Mouse (Mus musculus) forebrain, postnatal 0 days (tissue): Measurements from ENCODE around the gene Arhgap33. TPM values are rescaled to one million over a fixed set of nuclear protein-coding genes. Genes with fewer than 3 reads are reported as not detected.

Experiments used
- ATAC-seq: fragments of 200-750 bp; cut with Nextera tagmentation; 2 replicates; pipeline ENCODE4 v1.8.0; 2017; ENCODE audit warnings: mild to moderate bottlenecking, moderate library complexity
- DNase-seq: peaks from one replicate; pipeline ENCODE4 v3.0.0-alpha.2; 2015
- H3K27ac ChIP-seq: fragments of 300-500 bp; sonication (generic); 2 replicates; pipeline ENCODE4 v1.5.1; 2014; ENCODE audit warnings: low read depth, mild to moderate bottlenecking, antibody characterized with exemption, low read length, moderate library complexity, mixed read lengths
- H3K27me3 ChIP-seq: fragments of 300-500 bp; sonication (generic); 2 replicates; pipeline ENCODE4 v1.6.1; 2014; ENCODE audit warnings: mild to moderate bottlenecking, low read length, mixed read lengths; ENCODE audit not compliant: insufficient read depth
- H3K36me3 ChIP-seq: fragments of 300-500 bp; sonication (generic); 2 replicates; pipeline ENCODE4 v1.6.1; 2014; ENCODE audit warnings: mild to moderate bottlenecking, moderate library complexity; ENCODE audit not compliant: insufficient read depth
- H3K4me1 ChIP-seq: fragments of 300-500 bp; sonication (generic); 2 replicates; pipeline ENCODE4 v1.6.1; 2014; ENCODE audit warnings: antibody characterized with exemption; ENCODE audit not compliant: insufficient read depth
- H3K4me2 ChIP-seq: fragments of 300-500 bp; sonication (generic); 2 replicates; pipeline ENCODE4 v1.6.1; 2014; ENCODE audit warnings: low read depth, mild to moderate bottlenecking, moderate library complexity
- H3K4me3 ChIP-seq: fragments of 300-500 bp; sonication (generic); 2 replicates; pipeline ENCODE4 v1.5.1; 2014; ENCODE audit warnings: low read depth, low read length, mixed read lengths
- H3K9ac ChIP-seq: fragments of 300-500 bp; sonication (generic); 2 replicates; pipeline ENCODE4 v1.6.1; 2014; ENCODE audit warnings: mild to moderate bottlenecking
- H3K9me3 ChIP-seq: fragments of 300-500 bp; sonication (generic); 2 replicates; pipeline ENCODE4 v1.6.1; 2016; ENCODE audit warnings: low read length
- CTCF ChIP-seq: sonication (generic); IDR thresholded peaks from 2 replicates; pipeline ENCODE4 v1.5.1; 2016; ENCODE audit warnings: antibody characterized with exemption, control low read depth, low read depth
- WGBS: fragments of 180-500 bp; shearing (Covaris S2); extraction: QIAGEN DNeasy Blood & Tissue Kit; methylation state at CpG from one replicate; pipeline ENCODE4 v1.1.7; 2014; 5-methylcytosine and 5-hydroxymethylcytosine counted together
- polyA plus RNA-seq: library from polyadenylated mRNA; unstranded; fragments of >200 nt; fragmentation: Nextera tagmentation; extraction: Ambion mirVana; gene quantifications from 2 replicates; pipeline ENCODE4 v1.2.1, GENCODE M21; 2015
- total RNA-seq: library from RNA; depleted of rRNA; stranded (reverse); fragments of >200 nt; gene quantifications from 2 replicates; pipeline ENCODE4 v1.2.3, GENCODE M21; 2014

The Arhgap33 gene
- total and polyA plus RNA-seq, 2 experiments from 2014 or later, result 58.5 to 145 TPM

DNA sequence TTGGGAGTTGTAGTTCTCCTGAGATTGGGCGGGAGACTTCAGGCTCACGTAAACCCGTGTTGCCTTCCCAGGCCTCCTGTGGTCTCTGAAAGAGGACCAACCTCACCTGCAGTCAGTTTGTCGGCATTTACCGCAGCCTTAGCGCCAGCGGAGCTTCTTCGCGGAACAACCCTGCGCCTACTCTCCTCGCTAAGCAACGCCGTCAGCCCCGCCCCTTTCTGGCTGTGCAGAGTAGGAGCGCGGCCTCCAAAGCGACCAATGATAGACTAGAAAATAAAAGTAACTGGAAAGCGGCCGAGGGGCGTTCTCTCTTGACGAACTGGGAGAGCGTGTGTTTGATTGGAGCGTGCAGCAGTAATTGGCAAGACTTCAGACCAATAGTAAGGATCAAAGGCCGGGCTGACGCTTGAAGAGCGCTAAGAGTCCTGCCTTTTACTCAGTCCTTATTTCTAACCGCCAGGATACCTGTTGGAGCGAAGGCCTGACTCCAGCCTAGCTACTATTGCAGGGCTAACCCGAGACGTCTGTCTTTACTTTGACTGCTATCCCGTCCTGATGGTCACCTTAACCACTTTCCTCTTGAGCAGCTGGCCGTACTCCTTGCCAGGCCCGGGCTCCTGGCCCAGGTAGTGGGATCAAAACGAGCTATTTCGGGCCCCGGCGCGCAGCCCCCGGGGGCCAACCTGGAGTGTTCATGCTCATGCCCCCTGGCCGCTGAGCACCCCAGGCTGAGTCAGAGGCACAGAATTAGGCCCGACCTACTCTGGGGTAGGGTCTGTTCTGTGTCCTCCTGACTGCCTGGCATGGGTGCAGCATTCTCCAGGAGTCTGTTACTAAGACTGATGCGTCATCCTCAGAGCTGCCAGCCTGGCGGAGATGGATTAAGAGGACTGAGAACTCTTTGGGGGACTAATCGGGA, 17.5 kb upstream of the Arhgap33 start, which contains the start of the genes Hspb6 and Proser3:
Hspb6 (plus strand) TSS at position 77 of the 919 bp plus-strand sequence.
Proser3 (minus strand) TSS at position 198 of the 919 bp plus-strand sequence.
- Histone ChIP-seq H3K9ac (peak within 1 kb of the TSS; percentile 53), H3K4me1 (peaks cover 10% of the 10 kb centered on the region; the same call in 1 of the 2 replicates), H3K4me3 (peak within 1 kb of the TSS; percentile 55), H3K9me3 (no peaks in the 10 kb centered on the region), H3K36me3 (peaks cover 36% of the 10 kb centered on the region), H3K27me3 (no peaks in the 10 kb centered on the region), H3K4me2 (peak within 1 kb of the TSS; percentile 75), H3K27ac (peak within 1 kb of the TSS; percentile 93)
- peak; percentile 23; the same call in 1 of the 2 replicates for TF ChIP-seq CTCF
- DNase-seq, result peak; percentile 99
- peak; percentile 97 for ATAC-seq
- WGBS, result 2% methylated on average over 44 of the region's 44 CpGs

DNA sequence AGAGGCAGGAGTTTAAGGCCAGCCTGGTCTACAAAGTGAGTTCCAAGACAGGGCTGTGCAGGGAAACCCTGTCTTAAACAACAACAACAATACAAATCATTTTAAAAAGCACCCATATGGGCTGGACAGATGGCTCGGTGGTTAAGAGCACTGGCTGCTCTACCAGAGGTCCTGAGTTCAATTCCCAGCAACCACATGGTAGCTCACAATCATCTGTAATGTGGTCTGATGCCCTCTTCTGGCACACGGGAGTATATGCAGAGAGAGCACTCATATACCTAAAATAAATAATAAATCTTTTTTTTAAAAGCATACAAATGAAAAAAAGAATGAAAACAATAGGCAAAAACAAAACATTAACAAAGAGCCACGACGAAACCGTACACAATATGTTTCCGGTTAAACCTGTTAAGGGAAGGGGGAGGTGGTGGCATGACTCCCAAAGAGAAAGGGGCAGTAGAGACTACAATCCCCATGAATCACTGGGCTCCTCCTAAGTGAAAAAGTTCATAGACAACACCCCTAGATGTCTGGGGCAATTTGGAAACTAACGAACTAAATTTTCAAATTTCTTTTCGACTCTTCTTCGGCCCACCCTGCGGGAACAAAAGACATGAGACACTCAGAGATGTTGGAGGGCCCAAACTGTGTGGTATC, 16.7 kb upstream of the Arhgap33 start:
- 1% methylated on average over 10 of the region's 10 CpGs for WGBS
- Histone ChIP-seq H3K27me3 (no peaks in the 10 kb centered on the region), H3K4me2 (peak overlapping the region; percentile 75), H3K36me3 (peaks cover 28% of the 10 kb centered on the region), H3K27ac (peak overlapping the region; percentile 93), H3K4me3 (peak overlapping the region; percentile 55), H3K9me3 (no peaks in the 10 kb centered on the region), H3K4me1 (peaks cover 10% of the 10 kb centered on the region; the same call in 1 of the 2 replicates), H3K9ac (peak overlapping the region; percentile 53)
- TF ChIP-seq CTCF, result peak; percentile 63
- peak; percentile 73 for ATAC-seq
- DNase-seq, result no peak

DNA sequence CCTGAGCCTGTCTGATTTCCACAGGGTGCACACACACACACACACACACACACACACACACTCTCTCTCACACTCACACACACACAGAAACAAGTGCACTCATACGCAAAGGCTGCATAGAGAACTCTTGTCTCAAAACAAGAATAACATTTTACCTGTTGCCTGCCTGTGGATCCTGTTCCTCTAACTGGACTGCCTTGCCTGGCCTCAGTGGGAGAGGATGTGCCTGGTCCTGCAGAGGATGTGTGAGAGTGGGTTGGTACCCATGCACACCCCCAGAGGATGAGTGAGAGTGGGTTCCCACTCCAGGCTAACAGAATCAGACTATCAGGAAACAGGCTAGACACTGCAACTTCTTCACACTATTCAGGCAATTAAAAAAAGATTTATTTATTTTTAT, 15.7 kb upstream of the Arhgap33 start:
- H3K4me1 ChIP-seq, result peaks cover 10% of the 10 kb centered on the region; the same call in 1 of the 2 replicates
- 95% methylated on average over 1 of the region's 1 CpGs for WGBS
- no peak overlapping the region for H3K9ac ChIP-seq
- peaks cover 26% of the 10 kb centered on the region for H3K36me3 ChIP-seq
- TF ChIP-seq CTCF, result no peak
- no peak for ATAC-seq
- H3K4me2 ChIP-seq, result no peak overlapping the region
- H3K27ac ChIP-seq, result no peak overlapping the region
- H3K27me3 ChIP-seq, result no peaks in the 10 kb centered on the region
- no peak for DNase-seq
- H3K4me3 ChIP-seq, result no peak overlapping the region
- no peaks in the 10 kb centered on the region for H3K9me3 ChIP-seq

DNA sequence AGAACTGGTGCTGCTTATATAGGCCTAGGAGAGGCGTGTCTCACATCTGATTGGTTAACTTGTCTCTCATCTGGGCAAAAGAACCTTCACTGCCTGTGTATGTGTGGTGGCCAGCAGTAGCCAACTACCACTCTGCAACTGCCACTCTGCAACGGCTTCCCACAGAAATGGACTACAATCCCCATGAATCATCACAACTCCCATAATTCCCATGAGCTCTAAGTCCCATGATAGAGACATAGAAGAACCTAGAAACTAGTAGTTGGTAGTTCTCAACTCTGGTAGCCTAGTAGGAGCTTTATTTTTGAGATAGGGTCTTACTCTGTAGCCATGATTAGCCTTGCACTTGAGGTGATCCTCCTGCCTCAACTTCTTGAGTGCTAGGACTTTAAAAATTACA, 15.0 kb upstream of the Arhgap33 start:
- H3K4me1 ChIP-seq, result peaks cover 10% of the 10 kb centered on the region; the same call in 1 of the 2 replicates
- peaks cover 19% of the 10 kb centered on the region for H3K36me3 ChIP-seq
- no peak for ATAC-seq
- no peak overlapping the region for H3K27ac ChIP-seq
- H3K4me2 ChIP-seq, result no peak overlapping the region
- no peak for TF ChIP-seq CTCF
- no peak overlapping the region for H3K4me3 ChIP-seq
- H3K9ac ChIP-seq, result no peak overlapping the region
- no peaks in the 10 kb centered on the region for H3K9me3 ChIP-seq
- WGBS, result 88% methylated on average over 2 of the region's 2 CpGs
- DNase-seq, result no peak
- H3K27me3 ChIP-seq, result no peaks in the 10 kb centered on the region

DNA sequence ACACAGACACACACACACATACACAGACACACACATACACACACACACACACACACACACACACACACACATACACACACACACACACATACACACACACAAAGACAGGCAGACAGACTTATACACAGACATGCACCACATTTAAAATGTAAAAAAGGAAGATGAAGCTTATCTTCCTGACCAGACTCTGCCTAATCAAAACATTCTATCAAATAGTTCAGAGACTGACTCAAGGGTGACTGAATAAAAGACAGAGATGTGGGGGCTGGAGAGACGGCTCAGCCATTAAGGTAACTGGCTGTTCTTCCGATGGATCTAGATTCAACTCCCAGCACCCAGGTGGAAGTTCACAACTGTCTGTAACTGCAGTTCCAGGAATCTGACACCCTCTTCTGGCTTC, 9.5 kb upstream of the Arhgap33 start:
- WGBS, result 89% methylated on average over 2 of the region's 2 CpGs
- ATAC-seq (no peak), DNase-seq (no peak)
- Histone ChIP-seq H3K9ac (no peak overlapping the region), H3K36me3 (peaks cover 22% of the 10 kb centered on the region), H3K27ac (no peak overlapping the region), H3K9me3 (no peaks in the 10 kb centered on the region), H3K27me3 (no peaks in the 10 kb centered on the region), H3K4me1 (no peaks in the 10 kb centered on the region), H3K4me2 (no peak overlapping the region), H3K4me3 (no peak overlapping the region)
- no peak for TF ChIP-seq CTCF

DNA sequence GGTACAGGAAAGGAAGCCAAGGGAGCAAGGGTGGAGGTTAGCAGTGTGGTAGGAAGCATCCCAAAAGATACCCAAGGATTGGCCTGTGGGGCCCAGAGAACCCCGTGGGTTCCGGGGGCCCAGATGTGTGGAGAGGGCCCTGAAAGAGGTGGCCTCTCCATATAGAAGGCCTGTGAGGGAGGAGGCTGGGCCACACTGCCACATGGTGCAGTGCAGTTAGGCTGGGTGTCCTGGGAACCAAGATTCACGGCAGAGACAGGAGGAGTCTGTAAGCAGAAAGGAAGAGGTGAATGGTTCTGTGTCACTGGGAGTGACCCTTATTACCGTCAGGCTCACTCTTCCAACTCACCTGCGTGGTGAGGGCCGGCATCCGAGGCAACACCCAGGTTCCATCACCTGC, 5.7 kb upstream of the Arhgap33 start:
- DNase-seq (no peak), ATAC-seq (no peak)
- no peak overlapping the region for H3K9ac ChIP-seq
- TF ChIP-seq CTCF, result no peak
- H3K4me3 ChIP-seq, result no peak overlapping the region
- H3K27me3 ChIP-seq, result no peaks in the 10 kb centered on the region
- no peak overlapping the region for H3K27ac ChIP-seq
- H3K4me1 ChIP-seq, result 0 out of 2 replicates have a peak, but pooled peaks cover under 1% of the 10 kb centered on the region
- WGBS, result 88% methylated on average over 7 of the region's 7 CpGs
- H3K9me3 ChIP-seq, result no peaks in the 10 kb centered on the region
- no peak overlapping the region for H3K4me2 ChIP-seq
- peaks cover 10% of the 10 kb centered on the region; the same call in 1 of the 2 replicates for H3K36me3 ChIP-seq
